Mouse (Mus musculus) limb, embryonic 12.5 days (tissue): ENCODE measurements around the gene Ccdc148. TPM values are rescaled to one million over a fixed set of nuclear protein-coding genes. Genes with fewer than 3 reads are reported as not detected.

Experiments used
- ATAC-seq: fragments of 200-750 bp; cut with Nextera tagmentation; 2 replicates; pipeline ENCODE4 v1.8.0; 2017; ENCODE audit warnings: low read depth, moderate TSS enrichment; ENCODE audit not compliant: insufficient number of reproducible peaks, insufficient read depth, low FRiP score, low TSS enrichment
- H3K27ac ChIP-seq: fragments of 300-500 bp; sonication (generic); 2 replicates; pipeline ENCODE4 v1.5.1; 2016; ENCODE audit warnings: mild to moderate bottlenecking, moderate library complexity
- H3K27me3 ChIP-seq: fragments of 300-500 bp; sonication (generic); 2 replicates; pipeline ENCODE4 v1.6.1; 2016; ENCODE audit warnings: mild to moderate bottlenecking, moderate library complexity
- H3K36me3 ChIP-seq: fragments of 300-500 bp; sonication (generic); 2 replicates; pipeline ENCODE4 v1.6.1; 2016; ENCODE audit warnings: mild to moderate bottlenecking, moderate library complexity
- H3K4me1 ChIP-seq: fragments of 300-500 bp; sonication (generic); replicated peaks from 2 replicates; pipeline ENCODE4 v1.6.1; 2016
- H3K4me2 ChIP-seq: fragments of 300-500 bp; sonication (generic); 2 replicates; pipeline ENCODE4 v1.6.1; 2016; ENCODE audit warnings: mild to moderate bottlenecking, moderate library complexity
- H3K4me3 ChIP-seq: fragments of 300-500 bp; sonication (generic); replicated peaks from 2 replicates; pipeline ENCODE4 v1.5.1; 2016; ENCODE audit warnings: mild to moderate bottlenecking
- H3K9ac ChIP-seq: fragments of 300-500 bp; sonication (generic); replicated peaks from 2 replicates; pipeline ENCODE4 v1.6.1; 2016; ENCODE audit warnings: mild to moderate bottlenecking, moderate library complexity
- H3K9me3 ChIP-seq: fragments of 300-500 bp; sonication (generic); 2 replicates; pipeline ENCODE4 v1.6.1; 2016; ENCODE audit warnings: mild to moderate bottlenecking, moderate library complexity
- WGBS: fragments of 180-500 bp; shearing (Covaris S2); methylation state at CpG from one replicate; pipeline ENCODE4 v1.1.7; 2016; 5-methylcytosine and 5-hydroxymethylcytosine counted together
- polyA plus RNA-seq: library from polyadenylated mRNA; unstranded; fragments of >200 nt; fragmentation: Nextera tagmentation; extraction: Ambion mirVana; gene quantifications from 2 replicates; pipeline ENCODE4 v1.2.1, GENCODE M21; 2016

Gene Ccdc148
- polyA plus RNA-seq, 1 experiment from 2014 or later = 0.69 TPM

DNA sequence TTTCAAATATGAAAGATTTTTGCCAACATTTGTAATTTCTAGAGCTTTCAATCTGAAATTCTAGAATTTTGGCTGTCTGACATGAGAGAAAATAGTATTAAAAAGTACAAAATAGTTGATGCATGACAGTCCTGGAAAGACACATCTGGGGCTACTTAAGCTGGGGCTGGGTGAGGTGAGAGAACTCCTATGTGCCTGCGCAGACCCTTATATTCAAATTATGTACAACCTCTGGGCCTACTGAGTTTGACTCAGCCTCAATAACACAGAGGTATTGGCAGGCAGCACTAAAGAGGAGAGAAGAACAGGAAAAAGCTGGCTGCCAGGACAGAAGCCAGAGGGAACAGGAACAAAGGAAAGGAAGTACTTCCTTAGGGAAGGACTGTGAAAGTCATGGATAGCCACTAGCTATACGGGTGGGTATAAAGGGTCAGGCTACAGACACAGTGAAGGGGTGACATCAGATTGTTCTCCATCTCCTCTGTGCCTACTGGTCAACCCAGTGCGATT is 381.4 kb downstream of the Ccdc148 start:
- no peaks in the 10 kb centered on the region for H3K27me3 ChIP-seq
- H3K4me3 ChIP-seq = no peak overlapping the region
- 72% methylated on average over 3 of the region's 3 CpGs for WGBS
- H3K4me1 ChIP-seq = peaks cover 7% of the 10 kb centered on the region; the same call in 1 of the 2 replicates
- H3K9ac ChIP-seq = no peak overlapping the region
- H3K36me3 ChIP-seq = no peaks in the 10 kb centered on the region
- H3K9me3 ChIP-seq = no peaks in the 10 kb centered on the region
- no peak overlapping the region for H3K4me2 ChIP-seq
- no peak overlapping the region for H3K27ac ChIP-seq
- ATAC-seq = no peak

GRCm38 (mm10) chr2:58773833-58774232 is 386.6 kb downstream of the Ccdc148 start:
- H3K36me3 ChIP-seq = no peaks in the 10 kb centered on the region
- H3K9me3 ChIP-seq = no peaks in the 10 kb centered on the region
- H3K9ac ChIP-seq = no peak overlapping the region
- no peaks in the 10 kb centered on the region for H3K27me3 ChIP-seq
- no peak for ATAC-seq
- WGBS = 85% methylated on average over 9 of the region's 9 CpGs
- H3K4me3 ChIP-seq = no peak overlapping the region
- no peak overlapping the region for H3K4me2 ChIP-seq
- H3K27ac ChIP-seq = no peak overlapping the region
- peaks cover 14% of the 10 kb centered on the region for H3K4me1 ChIP-seq

Other genes with a start within 250 kb of the Ccdc148 start
- gene Pkp4, start 167 bp upstream of the Ccdc148 start, polyA plus RNA-seq = 17.5 and 18.7 TPM in 2 replicates